Mouse (Mus musculus) cerebellum, adult 11-12 months (tissue): ENCODE measurements around the gene Dtnbp1.

ENCODE experiments used
- DNase-seq: peaks from one replicate; pipeline ENCODE4 v3.0.0; 2022

Gene Dtnbp1

GRCm38 (mm10) chr13:45001228-45001910 is 578 bp downstream of the Dtnbp1 start:
- DNase-seq, result no peak

- DNase-seq, result peak; percentile 46
These were observed 1.1 kb downstream of the Dtnbp1 start for GRCm38 (mm10) chr13:45000836-45001227.

GRCm38 (mm10) chr13:44999211-44999610 is 2.7 kb downstream of the Dtnbp1 start:
- DNase-seq, result peak; percentile 25

DNA sequence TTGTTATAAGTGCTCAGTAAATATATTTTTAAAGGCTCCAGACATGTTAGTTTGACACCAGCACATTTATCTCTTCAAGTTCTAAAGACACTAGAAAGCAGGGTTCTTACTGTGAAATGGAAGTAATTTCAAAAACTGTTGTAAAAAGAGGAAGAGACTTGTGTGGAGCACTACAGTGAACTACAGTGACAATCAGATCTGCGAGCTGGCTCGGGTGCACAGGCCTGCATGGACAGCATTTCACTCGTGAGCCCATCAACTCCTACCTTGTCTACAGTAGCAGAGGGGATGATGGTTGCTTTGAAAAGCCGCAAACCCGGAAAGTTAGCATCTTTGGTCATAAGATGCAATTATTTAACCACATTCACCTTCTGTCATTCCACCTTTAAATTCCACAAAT is 5.6 kb downstream of the Dtnbp1 start:
- no peak for DNase-seq

DNA sequence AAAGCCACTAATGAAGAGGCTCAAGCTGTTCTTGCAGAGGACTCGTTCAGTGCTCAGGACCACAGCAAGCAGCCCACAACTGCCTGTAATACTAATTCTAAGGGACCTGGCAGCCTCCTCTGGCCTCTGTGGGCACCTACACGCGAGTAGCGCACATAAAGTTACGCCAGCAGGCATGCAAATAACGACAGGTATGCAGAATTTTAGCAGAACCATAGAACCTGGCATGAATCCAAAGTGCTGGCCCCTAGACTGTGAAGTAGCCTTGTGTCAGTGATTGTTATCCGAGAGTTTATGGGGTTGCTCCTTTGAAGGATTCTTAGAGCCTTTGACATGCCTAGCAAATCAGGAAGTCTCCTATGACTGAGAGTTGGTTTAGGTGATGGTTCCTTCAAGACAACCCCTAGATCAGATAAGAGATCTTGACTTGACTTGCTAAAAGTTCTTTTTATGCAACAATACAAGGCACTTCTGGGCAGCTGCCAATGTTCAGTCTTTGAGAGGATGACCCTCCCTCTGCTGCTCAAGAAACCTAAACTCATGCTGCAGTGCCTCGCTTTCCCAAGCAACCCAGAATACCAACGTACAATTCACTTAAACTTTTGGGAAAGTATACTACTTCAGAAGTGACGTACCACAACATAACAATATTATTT is 9.3 kb downstream of the Dtnbp1 start:
- no peak for DNase-seq

GRCm38 (mm10) chr13:44991936-44992335 is 10.0 kb downstream of the Dtnbp1 start:
- DNase-seq, result no peak

GRCm38 (mm10) chr13:44990073-44990682 is 11.8 kb downstream of the Dtnbp1 start:
- no peak for DNase-seq

- no peak for DNase-seq
These were observed 15.6 kb downstream of the Dtnbp1 start for GRCm38 (mm10) chr13:44986352-44986751.

- no peak for DNase-seq
These were observed 16.6 kb downstream of the Dtnbp1 start for GRCm38 (mm10) chr13:44985321-44985720.

- no peak for DNase-seq
These were observed 18.1 kb downstream of the Dtnbp1 start for GRCm38 (mm10) chr13:44983635-44984401.

DNA sequence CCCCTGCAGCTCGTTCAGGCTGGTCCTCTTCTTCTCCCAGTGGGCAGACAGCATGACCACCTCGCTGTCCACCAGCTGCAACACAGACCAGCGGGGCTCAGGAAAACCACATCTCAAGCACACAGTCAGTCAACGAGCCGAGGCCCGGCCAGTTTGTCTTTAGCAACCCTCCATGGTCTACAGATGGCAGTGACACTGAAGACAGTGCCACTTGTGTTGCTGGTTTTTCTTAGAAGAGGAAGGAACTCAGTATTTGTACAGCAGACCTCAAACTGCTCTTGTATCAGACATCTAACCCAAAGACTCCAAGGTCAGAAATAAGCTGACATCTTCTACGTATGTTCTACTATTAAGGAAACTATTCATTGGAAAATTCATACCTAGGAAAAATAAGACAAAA is 19.1 kb downstream of the Dtnbp1 start:
- DNase-seq, result no peak

GRCm38 (mm10) chr13:44979433-44979832 is 22.5 kb downstream of the Dtnbp1 start:
- no peak for DNase-seq

DNA sequence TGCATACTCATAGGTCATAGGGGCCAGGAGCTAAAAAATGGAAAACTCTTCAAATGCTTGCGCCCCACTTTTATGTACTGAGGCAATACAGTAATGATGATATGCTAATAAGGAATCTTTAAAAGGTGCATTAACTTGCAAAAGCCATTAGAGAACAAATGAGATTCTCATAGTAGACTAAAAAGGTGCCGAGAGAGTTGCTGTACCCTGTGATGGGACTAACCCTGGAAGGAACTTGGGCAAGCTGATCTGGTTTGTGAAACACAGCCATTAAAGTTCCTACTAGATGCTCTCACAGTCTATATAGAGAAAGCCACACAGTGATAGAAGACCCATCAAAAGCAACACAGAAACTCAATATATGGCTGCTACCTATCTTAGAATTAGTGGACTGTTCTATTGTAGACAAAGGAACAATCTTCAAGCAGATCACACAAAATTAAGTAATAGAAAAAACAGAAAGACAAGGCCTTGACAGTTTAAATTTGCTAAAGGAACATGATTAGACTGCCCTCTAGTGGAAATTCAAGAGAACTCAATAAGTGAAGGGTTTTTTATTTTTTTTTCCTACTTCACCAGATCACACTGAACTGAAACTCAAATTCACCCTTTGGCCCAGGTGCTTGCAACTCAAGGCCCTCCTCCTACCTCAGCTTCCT is 24.3 kb downstream of the Dtnbp1 start:
- DNase-seq, result no peak

DNA sequence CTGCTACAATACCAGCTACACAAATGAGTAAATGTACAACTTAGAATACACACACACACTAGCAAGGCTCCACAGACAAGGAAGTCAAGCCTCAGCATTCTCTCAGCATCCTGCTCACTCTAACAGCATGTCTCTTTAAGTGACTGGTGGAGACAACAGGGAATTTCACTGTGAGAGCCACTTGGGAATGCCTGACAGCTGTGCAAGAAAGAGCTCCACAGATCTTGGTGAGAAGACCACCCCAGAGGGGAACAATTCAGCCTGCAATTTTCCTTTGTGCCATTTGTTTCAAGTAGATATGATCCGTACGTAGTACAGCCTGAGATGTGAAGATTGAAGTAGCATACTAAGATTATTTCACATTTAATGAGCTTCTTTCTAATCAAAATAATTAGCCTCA is 24.9 kb downstream of the Dtnbp1 start:
- DNase-seq, result no peak

DNA sequence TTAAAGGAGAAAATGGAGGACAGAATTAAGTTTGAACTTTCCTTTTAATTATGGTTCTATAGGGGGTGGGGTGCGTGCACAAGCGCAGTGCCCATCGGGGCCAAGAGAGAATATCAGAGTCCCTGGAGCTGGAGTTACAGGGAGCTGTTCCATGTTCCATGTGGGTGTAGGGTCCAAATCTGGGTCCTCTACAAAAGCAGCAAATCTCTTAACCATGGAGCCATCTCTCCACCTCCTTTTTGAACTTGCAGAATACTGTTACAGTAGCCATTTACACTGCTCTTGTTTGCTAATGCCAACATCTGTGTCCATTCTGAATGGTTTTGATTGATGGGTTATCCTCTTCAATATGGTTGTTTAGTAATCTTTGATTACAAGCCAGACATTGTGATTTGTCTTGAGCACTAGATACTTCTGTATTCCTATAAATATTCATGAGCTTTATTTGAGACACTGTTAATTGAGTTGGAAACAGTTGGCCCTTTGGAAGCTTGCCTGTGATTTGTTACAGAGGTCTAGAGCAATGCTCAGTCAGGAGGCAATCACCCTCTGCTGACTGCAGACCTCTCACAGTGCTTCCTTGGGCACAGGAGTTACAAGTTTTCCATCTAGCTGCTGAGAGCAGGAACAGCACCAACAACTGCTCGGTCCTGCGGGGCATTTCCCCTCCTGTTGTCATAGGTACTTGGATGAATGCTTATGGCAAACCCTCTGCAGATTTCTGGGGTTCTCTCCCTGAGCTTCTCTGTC is 41.2 kb downstream of the Dtnbp1 start:
- no peak for DNase-seq

DNA sequence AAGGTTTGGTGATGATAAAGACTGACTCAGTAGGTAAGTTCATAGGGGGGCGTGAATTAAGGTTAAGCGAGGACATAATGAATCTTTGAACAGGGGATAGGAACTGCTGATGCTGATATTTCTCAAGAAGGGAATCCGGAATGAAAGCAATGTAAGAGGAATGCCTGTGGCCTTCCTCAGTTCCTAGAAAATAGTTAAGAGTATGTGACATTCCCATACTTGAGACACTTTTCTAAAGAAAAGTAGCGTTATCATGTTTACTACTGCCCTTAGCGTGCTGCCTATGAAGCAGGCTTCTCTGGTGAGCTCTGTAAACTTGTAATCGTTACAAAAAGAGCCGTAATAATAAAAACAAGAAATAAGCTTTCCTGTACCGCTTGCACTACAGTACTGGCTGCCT is 44.9 kb downstream of the Dtnbp1 start:
- DNase-seq, result no peak

DNA sequence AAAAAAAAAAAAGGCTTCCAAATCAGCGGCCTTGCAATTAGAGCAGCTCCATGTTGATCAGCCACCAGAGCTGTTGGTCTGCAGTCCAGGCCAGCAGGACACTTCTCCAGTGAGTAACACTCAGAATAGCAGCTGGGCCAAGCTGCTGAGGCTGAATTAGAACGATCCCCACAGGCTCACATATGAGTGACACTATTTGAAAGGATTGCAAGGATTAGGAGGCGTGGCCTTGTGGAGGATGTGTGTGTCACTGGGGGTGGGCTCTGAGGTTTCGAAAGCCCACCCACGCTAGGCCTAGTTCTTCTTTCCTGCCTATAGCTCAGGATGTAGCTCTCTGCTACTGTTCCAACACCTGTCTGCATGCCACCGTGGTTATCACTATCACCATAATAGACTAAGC is 46.2 kb downstream of the Dtnbp1 start:
- DNase-seq, result no peak

DNA sequence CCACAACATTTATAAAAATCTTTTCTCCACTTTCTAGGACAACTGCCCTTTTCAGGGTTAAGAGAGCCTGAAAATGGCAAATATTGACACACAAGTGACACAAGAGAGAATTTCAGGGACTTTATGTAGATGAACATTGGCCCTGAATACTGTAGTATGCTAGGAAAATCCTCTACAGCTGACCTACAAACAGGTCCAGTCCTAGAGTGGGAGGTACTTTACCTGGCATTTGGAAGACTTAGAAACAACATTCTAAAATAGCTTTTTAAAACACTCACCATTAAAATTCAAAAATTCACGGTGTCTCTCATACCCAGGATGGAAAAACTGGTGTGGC is 47.7 kb downstream of the Dtnbp1 start:
- DNase-seq, result no peak

GRCm38 (mm10) chr13:44953546-44954231 is 48.3 kb downstream of the Dtnbp1 start:
- no peak for DNase-seq

DNA sequence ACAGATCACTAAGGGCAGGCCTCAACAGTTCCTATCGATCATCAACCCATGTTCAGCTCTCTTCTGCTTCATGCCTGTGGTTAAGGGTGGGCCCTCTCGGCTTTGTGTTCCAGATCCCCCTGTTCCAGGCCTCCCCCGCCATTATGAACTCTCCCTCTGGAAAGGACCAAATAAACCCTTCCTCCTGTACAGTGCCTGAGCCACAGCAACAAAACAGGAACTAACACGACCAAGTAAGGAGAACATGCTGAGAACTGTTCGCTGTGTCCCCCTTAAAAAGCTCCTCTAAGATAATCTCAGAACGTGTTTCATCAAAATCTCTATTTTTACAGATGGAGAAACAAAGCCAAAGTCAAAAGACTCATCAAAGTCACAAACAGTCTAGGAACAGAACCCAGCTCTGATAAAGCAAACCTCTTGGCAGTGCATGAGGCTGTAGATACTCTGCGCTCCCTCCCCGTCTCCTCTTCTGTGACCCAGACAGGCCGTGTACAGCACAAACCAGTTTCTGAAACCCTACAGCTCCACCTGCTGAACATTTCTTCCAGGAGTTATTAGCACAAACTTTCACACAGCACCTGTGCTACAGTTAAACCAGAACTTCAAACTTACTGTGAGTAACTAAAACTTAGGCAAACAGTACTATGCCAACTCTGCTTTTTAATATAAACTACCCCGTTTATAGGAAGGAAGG is 49.4 kb downstream of the Dtnbp1 start:
- no peak for DNase-seq
